Mouse (Mus musculus): ENCODE results near the gene Chit1.

Chit1 gene

DNA sequence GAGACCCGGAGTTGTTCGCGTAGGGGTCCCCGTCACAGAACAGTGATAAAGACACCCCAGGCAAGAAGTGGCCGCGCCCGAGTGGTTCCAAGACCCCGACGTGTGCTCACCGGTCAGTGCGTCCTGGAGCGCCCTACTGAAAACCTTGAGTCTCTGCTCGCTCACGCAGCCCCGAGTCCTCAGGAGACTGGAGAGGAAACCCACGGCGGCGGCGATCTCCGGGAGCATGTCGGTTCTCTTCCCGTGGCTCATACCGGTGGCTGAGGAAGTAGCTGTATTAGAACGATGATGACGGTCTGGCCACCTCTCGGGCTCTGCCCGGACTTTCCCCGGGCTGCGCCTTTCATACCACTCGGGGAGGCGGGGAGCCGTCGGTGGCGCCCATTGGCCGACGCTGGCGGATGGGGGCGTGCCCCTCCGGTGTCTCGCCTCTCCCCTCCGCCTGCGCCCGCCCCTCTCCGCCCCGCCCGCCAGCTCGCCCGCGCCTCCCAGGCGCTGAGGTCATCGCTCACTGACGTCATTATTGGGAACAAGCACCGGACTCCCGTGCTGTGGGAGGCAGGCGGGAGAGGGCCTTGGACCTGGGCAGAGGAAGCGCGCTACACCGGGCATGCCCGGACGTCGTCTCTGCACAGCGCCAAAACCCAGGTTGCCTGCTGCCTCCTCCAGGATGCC lies 32.1 kb upstream of the Chit1 start, which contains the start of gene Btg2:
Gene Btg2 (minus strand): TSS at position 319 of the 675 bp plus-strand sequence.
- peak; percentile 87 for ATAC-seq (ENCODE audit: insufficient number of reproducible peaks, low FRiP score, low TSS enrichment)

GRCm38 (mm10) chr1:134079477-134080163 lies 31.4 kb upstream of the Chit1 start:
- ATAC-seq (ENCODE audit: insufficient number of reproducible peaks, low FRiP score, low TSS enrichment) = no peak

GRCm38 (mm10) chr1:134080406-134080805 lies 30.6 kb upstream of the Chit1 start:
- no peak for ATAC-seq (ENCODE audit: insufficient number of reproducible peaks, low FRiP score, low TSS enrichment)

DNA sequence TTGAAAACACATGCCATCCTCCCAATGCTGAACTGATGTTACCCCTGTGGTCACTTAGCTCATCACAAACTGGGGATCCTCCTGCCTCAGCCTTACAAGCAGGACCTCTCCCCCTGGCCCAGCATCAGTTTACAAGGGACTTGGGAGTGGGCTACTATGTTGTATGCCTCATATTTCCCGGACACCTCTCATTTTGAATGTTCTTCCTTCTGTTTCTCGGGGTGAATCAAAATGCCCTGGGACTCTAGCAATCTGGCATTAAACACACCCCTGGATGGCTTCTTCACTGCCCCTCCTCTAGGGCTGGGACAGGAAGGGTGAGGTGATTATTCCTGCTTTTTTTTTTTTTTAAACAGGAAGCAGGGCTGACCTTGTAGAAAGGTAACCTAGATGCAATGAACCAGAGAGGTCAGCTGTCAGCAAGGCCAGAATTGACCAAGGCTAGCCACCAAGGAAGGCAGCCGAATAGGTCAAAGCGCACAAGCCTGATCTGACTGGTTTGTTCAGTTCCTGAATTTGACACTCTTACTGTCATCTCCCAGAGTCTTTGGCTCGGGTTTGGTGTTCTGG lies 30.1 kb upstream of the Chit1 start:
- no peak for ATAC-seq (ENCODE audit: insufficient number of reproducible peaks, low FRiP score, low TSS enrichment)

DNA sequence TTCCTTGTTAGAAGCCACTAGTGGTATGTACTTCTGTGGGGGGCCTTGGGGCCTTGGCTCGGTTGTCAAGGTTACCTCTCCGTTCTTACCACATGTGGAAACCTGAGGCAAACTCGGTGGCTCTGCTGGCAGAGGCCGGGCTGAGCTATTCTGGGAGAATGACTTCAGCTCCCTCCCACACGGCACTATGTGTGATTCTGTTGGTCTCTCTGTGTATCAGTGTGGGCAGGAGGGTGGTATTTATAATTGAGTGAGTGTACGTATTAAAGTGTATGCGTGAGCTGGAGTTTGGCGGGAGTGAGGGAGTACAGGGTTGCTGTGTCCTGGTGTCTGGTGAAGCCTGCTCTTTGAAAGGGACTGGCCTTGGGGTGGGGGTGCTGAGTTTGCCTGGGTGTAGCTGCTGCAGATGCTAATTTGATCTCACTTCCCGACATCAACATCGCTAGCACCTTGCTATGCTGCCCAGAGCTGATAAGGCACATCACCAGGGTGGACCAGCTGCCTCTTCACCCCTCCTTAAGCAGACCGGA lies 28.0 kb upstream of the Chit1 start:
- no peak for ATAC-seq (ENCODE audit: insufficient number of reproducible peaks, low FRiP score, low TSS enrichment)

- ATAC-seq (ENCODE audit: insufficient number of reproducible peaks, low FRiP score, low TSS enrichment) = no peak
These were observed 27.4 kb upstream of the Chit1 start for GRCm38 (mm10) chr1:134083676-134084075.

- no peak for ATAC-seq (ENCODE audit: insufficient number of reproducible peaks, low FRiP score, low TSS enrichment)
These were observed 26.9 kb upstream of the Chit1 start for GRCm38 (mm10) chr1:134084128-134084527.

- no peak for ATAC-seq (ENCODE audit: insufficient number of reproducible peaks, low FRiP score, low TSS enrichment)
These were observed 25.0 kb upstream of the Chit1 start for GRCm38 (mm10) chr1:134086017-134086416.

- peak; percentile 49; the same call in 1 of the 2 replicates for ATAC-seq (ENCODE audit: insufficient number of reproducible peaks, low FRiP score, low TSS enrichment)
These were observed 24.1 kb upstream of the Chit1 start for GRCm38 (mm10) chr1:134086811-134087398.

GRCm38 (mm10) chr1:134089074-134089473 lies 22.0 kb upstream of the Chit1 start:
- ATAC-seq (ENCODE audit: insufficient number of reproducible peaks, low FRiP score, low TSS enrichment) = no peak

GRCm38 (mm10) chr1:134091851-134092250 lies 19.2 kb upstream of the Chit1 start:
- ATAC-seq (ENCODE audit: insufficient number of reproducible peaks, low FRiP score, low TSS enrichment) = no peak

- no peak for ATAC-seq (ENCODE audit: insufficient number of reproducible peaks, low FRiP score, low TSS enrichment)
These were observed 18.7 kb upstream of the Chit1 start for GRCm38 (mm10) chr1:134092368-134092767.

- ATAC-seq (ENCODE audit: insufficient number of reproducible peaks, low FRiP score, low TSS enrichment) = peak; percentile 81
These were observed 17.9 kb upstream of the Chit1 start for GRCm38 (mm10) chr1:134092852-134093770.

- no peak for ATAC-seq (ENCODE audit: insufficient number of reproducible peaks, low FRiP score, low TSS enrichment)
These were observed 17.1 kb upstream of the Chit1 start for GRCm38 (mm10) chr1:134093771-134094526.

DNA sequence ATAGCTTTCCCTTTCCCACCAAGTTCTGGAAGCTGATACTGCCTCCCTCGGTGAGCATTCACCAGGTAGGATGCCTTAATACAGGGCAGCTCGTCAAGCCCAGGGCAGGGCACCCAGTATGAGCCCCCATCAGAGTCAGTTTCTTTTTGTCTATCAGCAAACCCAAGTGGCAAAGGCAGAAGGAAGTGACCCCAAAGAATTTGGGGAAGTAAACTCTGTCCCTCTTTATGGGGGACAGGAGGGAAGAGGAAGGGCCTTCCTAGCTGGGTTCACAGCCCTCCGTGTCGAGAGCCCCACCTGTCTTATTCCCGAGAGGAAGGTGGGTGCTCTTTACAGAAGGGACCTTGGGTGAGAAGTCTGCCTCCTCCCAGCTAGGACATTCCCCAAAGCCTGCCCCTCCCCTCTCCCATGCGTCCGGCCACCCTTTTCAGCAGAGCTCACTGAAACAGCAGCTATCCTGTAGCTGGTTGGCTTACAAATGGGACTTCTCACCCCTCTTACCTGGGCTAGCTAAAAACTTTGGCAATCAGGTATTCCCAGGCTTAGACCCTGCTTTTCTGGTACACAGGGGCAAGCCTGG lies 15.9 kb upstream of the Chit1 start:
- ATAC-seq (ENCODE audit: insufficient number of reproducible peaks, low FRiP score, low TSS enrichment) = no peak

- no peak for ATAC-seq (ENCODE audit: insufficient number of reproducible peaks, low FRiP score, low TSS enrichment)
These were observed 15.3 kb upstream of the Chit1 start for GRCm38 (mm10) chr1:134095721-134096120.

- no peak for ATAC-seq (ENCODE audit: insufficient number of reproducible peaks, low FRiP score, low TSS enrichment)
These were observed 14.6 kb upstream of the Chit1 start for GRCm38 (mm10) chr1:134096264-134096934.

Measured in cerebellum, adult (tissue).